19 mouse cellular contexts compared by ENCODE assay signal in the genomic region with DNA sequence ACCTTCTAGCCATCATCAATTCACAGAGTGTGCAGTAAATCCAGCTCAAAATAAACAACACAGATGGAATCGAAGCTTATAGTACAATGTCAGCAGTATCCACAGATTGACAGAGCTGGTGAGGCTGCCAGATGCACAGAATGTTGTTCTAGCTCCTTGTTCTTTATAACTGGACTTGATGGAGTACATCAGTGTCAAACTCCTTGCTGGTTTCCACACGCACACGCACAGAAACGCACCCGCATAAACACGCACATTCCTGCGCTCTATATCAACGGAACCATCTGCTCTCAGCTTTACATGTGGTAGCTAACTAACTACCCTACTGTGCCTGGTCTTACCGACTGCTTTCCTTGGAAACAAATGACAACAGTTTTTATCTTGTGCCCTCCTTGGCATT.
DNase-seq lines count a peak whose midpoint lies in the region; ATAC-seq and TF ChIP-seq lines count a peak whose summit lies in the region.
"Had no signal": no experiment of that assay in that cellular context is flagged by ENCODE, and none has a peak within 500 bp of the region (broad histone marks: within the 10 kb centered on the region; RNA-seq: fewer than 3 reads in every experiment).

No protein-coding gene starts in this region.

- no peaks in the 10 kb centered on the region for H3K36me3 ChIP-seq in forebrain, embryonic 13.5 days (ENCODE audit: poor library complexity, severe bottlenecking)
- no peaks in the 10 kb centered on the region for H3K36me3 ChIP-seq in forebrain, embryonic 12.5 days (replicated peaks)
- H3K36me3 ChIP-seq in forebrain, postnatal 0 days (ENCODE audit: insufficient read depth): no peaks in the 10 kb centered on the region
- H3K36me3 ChIP-seq in lung, postnatal 0 days (ENCODE audit: insufficient read depth, low read length): no peaks in the 10 kb centered on the region
- H3K36me3 ChIP-seq: heart, embryonic 12.5 days had no signal

- TF ChIP-seq CTCF in forebrain, postnatal 0 days (IDR thresholded peaks at IDR 0.05; ENCODE audit: low read depth): no peak
- TF ChIP-seq CTCF in lung, postnatal 0 days (IDR thresholded peaks at IDR 0.05): no peak

- H3K9me3 ChIP-seq in forebrain, embryonic 13.5 days (replicated peaks): no peaks in the 10 kb centered on the region
- no peaks in the 10 kb centered on the region for H3K9me3 ChIP-seq in forebrain, embryonic 12.5 days
- 0 out of 2 replicates have a peak, but pooled peaks cover 3% of the 10 kb centered on the region for H3K9me3 ChIP-seq in forebrain, postnatal 0 days (ENCODE audit: low read length)
- no peaks in the 10 kb centered on the region for H3K9me3 ChIP-seq in lung, postnatal 0 days (ENCODE audit: low read length)
- H3K9me3 ChIP-seq: heart, embryonic 12.5 days had no signal

- H3K4me2 ChIP-seq in forebrain, embryonic 13.5 days: no peak overlapping the region
- H3K4me2 ChIP-seq in forebrain, embryonic 12.5 days: no peak overlapping the region
- no peak overlapping the region for H3K4me2 ChIP-seq in forebrain, postnatal 0 days (ENCODE audit: low read depth)
- H3K4me2 ChIP-seq in lung, postnatal 0 days (replicated peaks; ENCODE audit: low read depth, low read length): no peak overlapping the region
- H3K4me2 ChIP-seq: heart, embryonic 12.5 days had no signal

- no peaks in the 10 kb centered on the region for H3K27me3 ChIP-seq in forebrain, embryonic 13.5 days
- no peaks in the 10 kb centered on the region for H3K27me3 ChIP-seq in forebrain, embryonic 12.5 days
- no peaks in the 10 kb centered on the region for H3K27me3 ChIP-seq in forebrain, postnatal 0 days (ENCODE audit: insufficient read depth, low read length)
- no peaks in the 10 kb centered on the region for H3K27me3 ChIP-seq in lung, postnatal 0 days (replicated peaks; ENCODE audit: insufficient read depth, low read length)
- H3K27me3 ChIP-seq: heart, embryonic 12.5 days had no signal

- no peaks in the 10 kb centered on the region for H3K4me1 ChIP-seq in forebrain, embryonic 13.5 days
- H3K4me1 ChIP-seq in forebrain, embryonic 12.5 days: no peaks in the 10 kb centered on the region
- H3K4me1 ChIP-seq in forebrain, postnatal 0 days (ENCODE audit: insufficient read depth): no peaks in the 10 kb centered on the region
- no peaks in the 10 kb centered on the region for H3K4me1 ChIP-seq in lung, postnatal 0 days (ENCODE audit: insufficient read depth, low read depth, low read length)
- H3K4me1 ChIP-seq: heart, embryonic 12.5 days had no signal

- no peak overlapping the region for H3K9ac ChIP-seq in forebrain, embryonic 13.5 days
- H3K9ac ChIP-seq in forebrain, embryonic 12.5 days: no peak overlapping the region
- H3K9ac ChIP-seq in forebrain, postnatal 0 days: no peak overlapping the region
- no peak overlapping the region for H3K9ac ChIP-seq in lung, postnatal 0 days (replicated peaks; ENCODE audit: low read depth)
- H3K9ac ChIP-seq: heart, embryonic 12.5 days; liver, postnatal 0 days had no signal

- DNase-seq in forebrain, postnatal 0 days: peak; percentile 76
- peak; percentile 25 to 31 for DNase-seq in layer of hippocampus, postnatal 14 days (ENCODE audit: low spot score in 2 of 2)
- peak; percentile 7 for DNase-seq in right cerebral cortex, postnatal 14 days
- DNase-seq in lung, postnatal 0 days (ENCODE audit: low spot score): no peak
- no peak for DNase-seq in heart, adult 8-10 months (ENCODE audit: low spot score)
- no peak for DNase-seq in thymus, postnatal 25 days
- DNase-seq: cerebellum, adult 11 months; cerebellum, postnatal 25 days; gastrocnemius, postnatal 36 days; kidney, adult 11 months; kidney, postnatal 10 days; liver; liver, postnatal 0 days; thymus, postnatal 36 days had no signal

- TF ChIP-seq EP300 in lung, postnatal 0 days (IDR thresholded peaks at IDR 0.05): no peak

- ATAC-seq in forebrain, embryonic 13.5 days: peak; percentile 81
- no peak for ATAC-seq in forebrain, embryonic 12.5 days (ENCODE audit: low FRiP score)
- peak; percentile 92 for ATAC-seq in forebrain, postnatal 0 days
- no peak for ATAC-seq in lung, postnatal 0 days
- ATAC-seq: hindbrain, postnatal 0 days; liver, postnatal 0 days had no signal

- no peak overlapping the region; the same call in 1 of the 2 replicates for H3K27ac ChIP-seq in forebrain, embryonic 13.5 days
- no peak overlapping the region for H3K27ac ChIP-seq in forebrain, embryonic 12.5 days
- no peak overlapping the region for H3K27ac ChIP-seq in forebrain, postnatal 0 days (ENCODE audit: low read depth, low read length)
- no peak overlapping the region for H3K27ac ChIP-seq in lung, postnatal 0 days (ENCODE audit: low read length)
- H3K27ac ChIP-seq: hindbrain, postnatal 0 days; stomach, postnatal 0 days had no signal

- no peak overlapping the region for H3K4me3 ChIP-seq in forebrain, embryonic 13.5 days
- no peak overlapping the region for H3K4me3 ChIP-seq in forebrain, embryonic 12.5 days (replicated peaks)
- no peak overlapping the region for H3K4me3 ChIP-seq in forebrain, postnatal 0 days (ENCODE audit: low read depth, low read length)
- H3K4me3 ChIP-seq in lung, postnatal 0 days (ENCODE audit: low read depth, low read length): no peak overlapping the region
- H3K4me3 ChIP-seq: heart, embryonic 12.5 days had no signal

- WGBS in forebrain, embryonic 13.5 days: 72% methylated on average over 9 of the region's 9 CpGs
- WGBS in forebrain, embryonic 12.5 days: 88% methylated on average over 9 of the region's 9 CpGs
- WGBS in forebrain, postnatal 0 days: 49% methylated on average over 9 of the region's 9 CpGs
- WGBS in lung, postnatal 0 days: 77% methylated on average over 9 of the region's 9 CpGs

Comparison
In these comparisons a context has a peak if more than half of its experiments do, and no peak if none do; other contexts are left out.
1. ATAC-seq: peak in forebrain, embryonic 13.5 days (single experiment) and forebrain, postnatal 0 days (single experiment); none in forebrain, embryonic 12.5 days (single experiment) and lung, postnatal 0 days (single experiment).
2. DNase-seq: peak in forebrain, postnatal 0 days (single experiment), layer of hippocampus, postnatal 14 days (2 of 2) and right cerebral cortex, postnatal 14 days (single experiment); none in lung, postnatal 0 days (single experiment), heart, adult 8-10 months (single experiment) and thymus, postnatal 25 days (single experiment).